Mouse (Mus musculus) heart, embryonic 10.5 days (tissue): Measurements from ENCODE around the gene Cnksr1. TPM values are rescaled to one million over a fixed set of nuclear protein-coding genes. Genes with fewer than 3 reads are reported as not detected.

ENCODE experiments used
- DNase-seq: peaks from one replicate; pipeline ENCODE4 v3.0.0-alpha.2; 2017; ENCODE audit warnings: low spot score
- H3K27ac ChIP-seq: fragments of 300-500 bp; sonication (generic); 2 replicates; pipeline ENCODE4 v1.5.1; 2016; ENCODE audit warnings: mild to moderate bottlenecking
- H3K27me3 ChIP-seq: fragments of 300-500 bp; sonication (generic); 2 replicates; pipeline ENCODE4 v1.6.1; 2016; ENCODE audit warnings: mild to moderate bottlenecking; ENCODE audit not compliant: poor library complexity, insufficient read depth, severe bottlenecking
- H3K36me3 ChIP-seq: fragments of 300-500 bp; sonication (generic); 2 replicates; pipeline ENCODE4 v1.6.1; 2016; ENCODE audit warnings: mild to moderate bottlenecking, moderate library complexity
- H3K4me1 ChIP-seq: fragments of 300-500 bp; sonication (generic); 2 replicates; pipeline ENCODE4 v1.6.1; 2016; ENCODE audit warnings: mild to moderate bottlenecking
- H3K4me3 ChIP-seq: fragments of 300-500 bp; sonication (generic); 2 replicates; pipeline ENCODE4 v1.5.1; 2016; ENCODE audit warnings: mild to moderate bottlenecking, moderate library complexity
- H3K9me3 ChIP-seq: fragments of 300-500 bp; sonication (generic); 2 replicates; pipeline ENCODE4 v1.6.1; 2016; ENCODE audit warnings: mild to moderate bottlenecking, moderate library complexity
- WGBS: fragments of 180-500 bp; shearing (Covaris S2); methylation state at CpG from one replicate; pipeline ENCODE4 v1.1.7; 2016; 5-methylcytosine and 5-hydroxymethylcytosine counted together
- polyA plus RNA-seq: library from polyadenylated mRNA; unstranded; fragments of >200 nt; fragmentation: Nextera tagmentation; extraction: Ambion mirVana; gene quantifications from 2 replicates; pipeline ENCODE4 v1.2.1, GENCODE M21; 2016

Gene Cnksr1
- polyA plus RNA-seq, 1 experiment from 2014 or later: 1.2 TPM

GRCm38 (mm10) chr4:134222793-134223600 is 15.2 kb downstream of the Cnksr1 start:
- H3K27ac ChIP-seq: no peak overlapping the region; the same call in 1 of the 2 replicates
- no peak overlapping the region for H3K4me3 ChIP-seq
- 0 out of 2 replicates have a peak, but pooled peaks cover 9% of the 10 kb centered on the region for H3K4me1 ChIP-seq
- 61% methylated on average over 11 of the region's 11 CpGs for WGBS
- DNase-seq: no peak
- H3K9me3 ChIP-seq: no peaks in the 10 kb centered on the region
- no peaks in the 10 kb centered on the region for H3K36me3 ChIP-seq
- 0 out of 2 replicates have a peak, but pooled peaks cover 4% of the 10 kb centered on the region for H3K27me3 ChIP-seq

GRCm38 (mm10) chr4:134206488-134207053 is 31.6 kb downstream of the Cnksr1 start:
- Histone ChIP-seq H3K9me3 (no peaks in the 10 kb centered on the region), H3K36me3 (no peaks in the 10 kb centered on the region), H3K4me1 (peaks cover 10% of the 10 kb centered on the region), H3K27ac (no peak overlapping the region), H3K4me3 (no peak overlapping the region), H3K27me3 (no peaks in the 10 kb centered on the region)
- 53% methylated on average over 6 of the region's 6 CpGs for WGBS
- DNase-seq: no peak

GRCm38 (mm10) chr4:134203340-134203896 is 34.8 kb downstream of the Cnksr1 start:
- peaks cover under 1% of the 10 kb centered on the region for H3K4me1 ChIP-seq
- H3K9me3 ChIP-seq: no peaks in the 10 kb centered on the region
- no peaks in the 10 kb centered on the region for H3K36me3 ChIP-seq
- no peaks in the 10 kb centered on the region for H3K27me3 ChIP-seq
- no peak overlapping the region for H3K4me3 ChIP-seq
- H3K27ac ChIP-seq: no peak overlapping the region
- WGBS: 75% methylated on average over 17 of the region's 17 CpGs
- no peak for DNase-seq

- no peaks in the 10 kb centered on the region for H3K4me1 ChIP-seq
- 87% methylated on average over 4 of the region's 4 CpGs for WGBS
- no peak for DNase-seq
- H3K4me3 ChIP-seq: no peak within 1 kb of the TSS
- H3K9me3 ChIP-seq: no peaks in the 10 kb centered on the region
- no peak within 1 kb of the TSS for H3K27ac ChIP-seq
- H3K36me3 ChIP-seq: no peaks in the 10 kb centered on the region
- H3K27me3 ChIP-seq: no peaks in the 10 kb centered on the region
Measured at GRCm38 (mm10) chr4:134202904-134203303, 35.3 kb downstream of the Cnksr1 start, which contains the start of gene Gm7534. TSS of gene Gm7534 (minus strand) at chr4:134203004.

- Histone ChIP-seq H3K27ac (no peak overlapping the region), H3K36me3 (no peaks in the 10 kb centered on the region), H3K4me1 (no peaks in the 10 kb centered on the region), H3K9me3 (no peaks in the 10 kb centered on the region), H3K27me3 (no peaks in the 10 kb centered on the region), H3K4me3 (no peak overlapping the region)
- 82% methylated on average over 2 of the region's 2 CpGs for WGBS
- DNase-seq: no peak
Measured at GRCm38 (mm10) chr4:134199371-134199770, 38.8 kb downstream of the Cnksr1 start.

- DNase-seq: no peak
- 1% methylated on average over 22 of the region's 22 CpGs for WGBS
- Histone ChIP-seq H3K4me3 (peak overlapping the region; percentile 81), H3K4me1 (peaks cover 20% of the 10 kb centered on the region), H3K27ac (peak overlapping the region; percentile 91), H3K9me3 (no peaks in the 10 kb centered on the region), H3K27me3 (no peaks in the 10 kb centered on the region), H3K36me3 (peaks cover 1% of the 10 kb centered on the region; the same call in 1 of the 2 replicates)
Measured at GRCm38 (mm10) chr4:134186268-134186667, 51.9 kb downstream of the Cnksr1 start.

GRCm38 (mm10) chr4:134185569-134185968 is 52.6 kb downstream of the Cnksr1 start:
- Histone ChIP-seq H3K9me3 (no peaks in the 10 kb centered on the region), H3K4me1 (peaks cover 27% of the 10 kb centered on the region), H3K27ac (peak overlapping the region; percentile 7; the same call in 1 of the 2 replicates), H3K27me3 (no peaks in the 10 kb centered on the region), H3K36me3 (peaks cover 5% of the 10 kb centered on the region; the same call in 1 of the 2 replicates), H3K4me3 (peak overlapping the region; percentile 81)
- WGBS: 80% methylated on average over 3 of the region's 3 CpGs
- DNase-seq: no peak

- H3K9me3 ChIP-seq: no peaks in the 10 kb centered on the region
- no peak overlapping the region for H3K4me3 ChIP-seq
- no peaks in the 10 kb centered on the region for H3K27me3 ChIP-seq
- peaks cover 5% of the 10 kb centered on the region; the same call in 1 of the 2 replicates for H3K36me3 ChIP-seq
- H3K4me1 ChIP-seq: peaks cover 27% of the 10 kb centered on the region
- no peak for DNase-seq
- 81% methylated on average over 3 of the region's 3 CpGs for WGBS
- no peak overlapping the region for H3K27ac ChIP-seq
Measured at GRCm38 (mm10) chr4:134183711-134184110, 54.5 kb downstream of the Cnksr1 start.

GRCm38 (mm10) chr4:134181825-134182224 is 56.4 kb downstream of the Cnksr1 start:
- H3K4me1 ChIP-seq: peaks cover 27% of the 10 kb centered on the region
- H3K27me3 ChIP-seq: no peaks in the 10 kb centered on the region
- no peak overlapping the region for H3K27ac ChIP-seq
- H3K36me3 ChIP-seq: peaks cover 5% of the 10 kb centered on the region; the same call in 1 of the 2 replicates
- DNase-seq: no peak
- H3K9me3 ChIP-seq: no peaks in the 10 kb centered on the region
- H3K4me3 ChIP-seq: no peak overlapping the region

GRCm38 (mm10) chr4:134181112-134181511 is 57.1 kb downstream of the Cnksr1 start:
- H3K4me3 ChIP-seq: no peak overlapping the region
- 0 out of 2 replicates have a peak overlapping the region, but pooled peaks have one; percentile 23 for H3K27ac ChIP-seq
- 71% methylated on average over 1 of the region's 1 CpGs for whole genome bisulfite sequencing

More at GRCm38 (mm10) chr4:134181112-134181511, 57.1 kb downstream of the Cnksr1 start:
- Histone ChIP-seq H3K27me3 (no peaks in the 10 kb centered on the region), H3K4me1 (peaks cover 24% of the 10 kb centered on the region), H3K36me3 (peaks cover 9% of the 10 kb centered on the region; the same call in 1 of the 2 replicates), H3K9me3 (no peaks in the 10 kb centered on the region)
- no peak for DNase-seq
